Mouse (Mus musculus): ENCODE data around the gene Myo1a.

DNA sequence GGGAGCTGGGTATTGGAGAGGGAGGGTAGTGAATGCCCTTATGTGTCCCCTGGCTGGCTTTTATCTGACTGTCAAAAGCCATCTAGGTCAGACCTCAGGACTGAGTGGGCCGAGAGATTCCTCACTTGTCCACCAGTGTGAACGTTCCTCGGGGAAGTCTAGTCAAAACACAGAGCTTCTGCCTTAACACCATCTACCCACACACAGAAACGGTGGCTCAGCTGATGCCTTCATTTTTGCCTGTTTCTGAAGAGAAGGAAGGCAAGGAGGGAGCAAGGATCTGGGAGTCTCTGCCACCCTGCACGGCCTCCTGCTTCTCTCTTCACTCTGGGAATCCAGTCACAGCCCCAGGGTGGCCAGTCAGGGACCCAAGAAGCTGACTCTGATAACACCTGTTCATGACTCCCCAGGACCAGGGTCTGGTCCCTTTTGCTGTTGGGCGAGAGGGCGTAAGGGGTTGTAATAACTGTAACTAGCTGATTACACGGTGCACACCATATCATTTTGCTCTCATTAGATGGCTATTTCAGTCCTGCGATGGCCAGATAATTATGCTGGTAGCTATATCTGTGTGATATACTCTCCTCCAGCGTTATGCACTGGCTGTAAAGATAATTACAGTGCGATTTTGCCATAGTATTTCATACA is 25.4 kb downstream of the Myo1a start:
- TF ChIP-seq POLR2A (IDR thresholded peaks at IDR 0.05; ENCODE audit: control insufficient read depth, low read depth, low read length) (no peak), CTCF (IDR thresholded peaks at IDR 0.05; ENCODE audit: control insufficient read depth, insufficient read depth, insufficient replicate concordance, low read depth, low read length) (no peak)

Measured in testis, adult 2 months (tissue).